Mouse (Mus musculus): ENCODE measurements at regions not wholly inside any gene's neighbourhood (a gene's known extent, or its start where the extent isn't known, plus 50 kb on each side); places are given as distances from the start of the nearest gene placed in this dataset.

- TF ChIP-seq CTCF (IDR thresholded peaks at IDR 0.05) (no peak), EP300 (IDR thresholded peaks at IDR 0.05) (no peak)
These were observed 381.6 kb downstream of the Epm2a start for GRCm38 (mm10) chr10:11724775-11725174.
